Mouse (Mus musculus) frontal cortex, adult 2 months (tissue): ENCODE measurements at regions not wholly inside any gene's neighbourhood (a gene's known extent, or its start where the extent isn't known, plus 50 kb on each side); places are given as distances from the start of the nearest gene placed in this dataset.

ENCODE experiments used
- DNase-seq, 2 experiments: peaks; one replicate each; pipeline ENCODE4 v3.0.0; 2022; ENCODE audit warnings: low spot score in 1 of 2; ENCODE audit errors: extremely low spot score in 1 of 2

DNA sequence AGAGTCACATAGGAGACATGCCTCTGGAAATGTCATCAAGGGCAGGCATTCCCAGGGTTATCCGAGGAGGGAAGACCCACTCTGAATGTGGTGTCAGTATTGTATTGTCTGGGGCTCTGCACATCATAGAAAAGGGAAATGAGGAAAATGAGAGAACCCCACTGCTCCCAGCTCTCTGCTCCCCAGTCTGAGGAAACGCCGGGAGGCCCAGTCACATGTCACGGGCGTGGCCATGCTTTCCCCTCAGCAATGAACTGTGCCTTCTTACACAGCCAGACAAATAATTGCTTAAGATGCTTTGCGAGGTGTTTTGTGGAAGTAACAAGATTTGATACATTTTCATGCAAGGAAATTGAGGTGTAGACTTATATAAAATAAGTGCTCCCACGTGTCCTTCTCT lies 366.1 kb downstream of the Cbln4 start:
- no peak for DNase-seq

DNA sequence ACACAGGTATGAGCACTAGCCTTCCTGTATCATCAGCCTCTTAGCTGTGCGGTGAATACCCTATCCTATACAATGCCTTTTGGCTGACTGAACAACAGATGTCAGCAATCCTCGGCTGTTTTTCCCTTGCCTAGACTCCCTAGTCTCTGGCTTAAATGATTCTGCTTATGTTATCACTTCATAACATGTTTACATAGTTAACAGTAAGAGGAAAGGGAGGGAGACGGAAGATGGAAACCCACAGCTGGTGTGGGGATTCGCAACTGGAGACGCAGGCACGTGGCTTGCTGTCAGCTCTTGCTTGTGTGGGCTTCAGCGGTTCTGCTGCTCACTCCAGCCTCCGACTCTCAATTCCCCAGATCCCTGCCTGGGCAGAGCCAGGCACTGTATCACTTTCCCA lies 367.2 kb downstream of the Cbln4 start:
- DNase-seq = peak in 1 of 2 experiments; percentile 9

DNA sequence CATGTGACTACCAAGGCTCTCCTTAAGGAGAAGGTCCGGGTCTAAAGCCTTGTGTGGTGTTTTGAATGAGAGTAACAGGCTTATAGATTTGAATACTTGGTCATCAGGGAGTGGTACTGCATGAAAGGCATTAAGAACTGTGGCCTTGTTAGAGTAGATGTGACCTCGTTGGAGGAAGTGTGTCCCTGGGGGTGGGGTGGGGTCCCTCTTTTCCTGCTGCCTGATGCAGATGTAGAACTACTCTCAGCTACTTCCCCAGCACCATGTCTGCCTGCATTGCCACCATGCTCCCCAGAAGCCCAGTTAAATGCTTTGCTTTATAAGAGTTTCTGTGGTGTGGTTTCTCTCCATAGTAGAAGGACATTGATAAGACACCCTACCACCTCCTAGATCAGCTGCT lies 367.9 kb downstream of the Cbln4 start:
- DNase-seq = no peak

DNA sequence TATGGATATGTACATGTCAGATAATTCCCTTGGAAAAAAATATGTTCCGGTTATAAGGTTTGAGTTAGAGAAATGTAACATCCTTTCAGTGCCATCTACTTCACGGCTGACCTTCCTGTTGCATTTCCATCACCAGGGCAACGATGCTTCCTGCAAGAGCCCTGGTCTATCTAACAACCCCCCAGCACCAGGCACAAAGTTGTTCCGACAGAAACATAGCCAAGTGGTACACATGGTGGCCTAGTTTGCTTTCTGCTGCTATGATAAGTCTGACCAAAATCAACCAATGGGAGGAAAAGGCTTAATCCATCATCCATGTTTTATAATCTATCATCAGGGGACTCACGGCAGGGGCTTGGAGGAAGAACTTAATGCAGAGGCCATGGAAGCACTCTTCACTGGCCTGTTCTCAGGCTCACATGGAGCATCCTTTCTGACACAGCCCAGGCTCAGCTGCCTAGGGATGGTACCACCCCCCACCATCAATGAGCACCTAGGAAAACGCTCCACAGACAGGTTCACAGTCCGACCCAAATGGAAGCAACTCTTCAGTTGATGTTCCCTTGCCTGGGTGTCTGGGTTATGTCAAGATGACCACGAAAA lies 372.2 kb downstream of the Cbln4 start:
- no peak for DNase-seq

DNA sequence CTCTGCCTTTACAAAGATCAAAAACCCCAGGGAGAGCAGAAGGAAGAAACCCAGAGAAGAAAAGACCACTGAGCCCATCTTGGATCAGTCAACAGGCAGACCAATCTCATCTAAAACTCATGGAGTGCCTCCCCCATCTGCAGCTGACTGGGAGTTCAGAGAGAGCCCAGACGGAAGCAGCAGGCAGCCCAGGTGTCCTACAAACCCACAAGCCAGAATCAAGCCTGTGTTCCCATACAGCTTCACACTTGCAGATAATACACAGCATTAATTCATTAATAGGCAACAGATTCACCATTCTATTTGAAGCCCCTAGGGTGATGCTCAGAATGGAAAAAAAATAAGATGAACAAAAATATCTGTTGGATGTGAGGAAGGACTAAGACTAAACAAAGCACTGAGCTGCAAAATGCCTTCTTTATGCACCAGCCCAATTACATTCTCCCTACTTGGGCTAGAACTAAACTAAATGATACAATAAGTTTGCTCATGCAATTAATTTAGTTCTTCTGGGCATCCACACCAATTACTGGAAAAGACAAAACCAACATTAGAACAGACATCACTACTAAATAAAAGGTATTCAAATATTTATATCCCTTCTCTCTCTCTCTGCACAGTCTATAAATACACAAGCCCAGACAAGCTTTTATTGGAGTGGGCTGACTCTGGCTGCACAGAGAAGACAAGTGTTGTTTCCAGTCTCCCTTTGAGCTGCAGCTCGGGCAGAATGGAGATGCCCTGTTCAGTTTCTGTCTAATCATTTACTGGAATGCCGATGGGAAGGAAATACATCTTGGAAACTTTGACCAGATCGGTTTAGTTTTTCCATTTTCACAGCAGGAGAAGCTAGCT lies 374.2 kb downstream of the Cbln4 start:
- no peak for DNase-seq

DNA sequence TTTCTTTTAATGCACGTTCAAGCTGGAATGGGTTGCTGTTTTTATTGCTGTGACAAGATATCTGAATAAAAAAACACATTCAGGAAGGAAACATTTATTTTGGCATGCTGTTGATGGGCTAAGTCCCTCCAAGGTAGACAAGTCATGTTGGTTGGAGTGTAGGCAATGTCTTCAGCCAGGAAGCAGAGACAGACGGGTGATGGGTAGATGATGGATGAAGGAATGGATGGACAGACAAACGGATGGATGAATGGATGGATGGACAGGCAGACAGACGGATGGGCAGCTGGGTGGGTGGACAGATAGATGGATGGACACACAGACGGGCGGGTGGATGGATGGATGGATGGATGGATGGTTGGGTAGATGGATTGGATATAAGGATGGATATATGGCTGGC lies 380.7 kb downstream of the Cbln4 start:
- DNase-seq = no peak

DNA sequence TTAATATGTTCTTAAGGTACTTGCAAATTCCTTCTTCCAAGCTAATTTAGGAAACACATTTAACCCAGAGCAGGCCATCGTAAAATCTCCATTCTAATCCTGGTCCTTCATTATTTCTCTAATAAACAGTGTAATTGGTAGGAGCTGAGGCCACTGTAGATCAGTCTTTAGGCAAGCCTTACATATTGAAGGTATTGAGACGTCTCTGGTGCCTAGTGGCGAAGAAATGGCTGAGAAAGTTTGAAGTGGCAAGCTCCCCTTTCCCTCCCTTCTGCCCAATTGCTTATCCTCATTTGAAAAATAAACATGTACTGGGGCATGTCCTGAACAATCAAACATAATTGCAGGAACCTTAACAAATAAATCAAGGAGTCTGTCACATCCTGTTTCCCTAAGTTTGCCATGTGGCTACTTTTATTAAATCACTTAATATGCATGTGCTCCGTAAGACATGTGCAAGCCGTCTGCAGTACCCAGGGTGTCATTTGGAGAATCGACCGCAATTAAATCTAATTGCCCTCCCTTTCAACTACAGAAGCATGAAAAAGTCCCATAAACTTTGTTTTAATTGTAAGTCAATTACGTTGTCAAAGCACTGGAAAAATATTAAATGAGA lies 381.3 kb downstream of the Cbln4 start:
- no peak for DNase-seq

DNA sequence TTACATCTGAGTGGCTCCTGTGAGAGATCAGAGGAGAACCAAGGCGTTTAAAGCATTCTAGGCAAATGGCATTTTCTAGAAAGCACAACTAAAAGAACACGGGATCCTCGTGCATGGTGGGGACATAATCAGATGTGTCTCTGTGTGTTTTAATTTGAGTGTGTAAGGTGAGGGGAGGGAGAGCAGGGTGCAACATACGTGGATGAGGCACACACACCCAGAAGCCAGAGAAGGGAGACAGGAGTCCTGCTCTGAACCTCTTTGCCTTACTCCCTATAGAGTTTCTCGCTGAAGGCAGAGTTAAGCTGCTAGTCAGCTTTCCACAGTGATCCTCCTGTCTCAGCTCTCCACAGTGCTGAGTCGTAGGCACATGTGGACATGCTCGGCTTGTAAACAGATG lies 386.1 kb downstream of the Cbln4 start:
- no peak for DNase-seq

DNA sequence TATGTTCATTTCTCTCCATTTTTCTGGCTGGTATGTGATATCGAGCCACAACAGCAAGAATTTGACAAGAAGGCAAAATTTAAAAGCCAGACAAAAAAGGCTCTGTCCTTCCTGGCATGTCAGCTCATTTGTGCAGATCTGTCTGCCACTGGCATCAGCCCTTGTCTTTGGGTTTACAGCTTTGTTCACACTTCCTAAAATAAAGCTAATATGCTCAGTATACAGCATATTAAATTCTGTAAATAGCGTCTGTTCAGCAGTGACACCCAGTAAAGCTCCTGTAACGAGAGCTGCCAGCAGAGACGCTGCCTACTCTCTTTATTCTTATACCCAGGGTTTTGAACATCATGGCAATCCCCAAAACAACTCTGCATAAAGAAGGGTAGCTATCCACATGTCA lies 401.5 kb downstream of the Cbln4 start:
- peak in 1 of 2 experiments; percentile 9 for DNase-seq

DNA sequence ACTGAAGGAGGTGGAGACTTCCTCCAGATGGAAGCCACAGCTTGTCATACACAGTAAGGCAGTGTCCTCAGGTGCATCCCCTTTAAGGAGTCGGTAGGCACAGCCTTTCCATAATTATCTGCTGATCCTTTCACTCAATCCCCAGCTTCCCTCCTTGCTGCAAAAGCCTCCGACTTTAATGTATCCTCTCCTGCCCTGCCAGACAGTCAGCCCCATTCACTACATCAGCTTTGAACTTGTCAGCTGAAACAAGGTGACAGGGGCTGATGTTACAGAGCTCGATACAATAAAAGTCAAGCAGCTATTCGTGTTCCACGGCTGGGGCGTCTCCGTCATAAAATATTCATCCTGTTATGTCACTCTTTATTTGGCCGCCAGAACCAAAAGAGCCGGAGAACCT lies 402.8 kb downstream of the Cbln4 start:
- DNase-seq = no peak

DNA sequence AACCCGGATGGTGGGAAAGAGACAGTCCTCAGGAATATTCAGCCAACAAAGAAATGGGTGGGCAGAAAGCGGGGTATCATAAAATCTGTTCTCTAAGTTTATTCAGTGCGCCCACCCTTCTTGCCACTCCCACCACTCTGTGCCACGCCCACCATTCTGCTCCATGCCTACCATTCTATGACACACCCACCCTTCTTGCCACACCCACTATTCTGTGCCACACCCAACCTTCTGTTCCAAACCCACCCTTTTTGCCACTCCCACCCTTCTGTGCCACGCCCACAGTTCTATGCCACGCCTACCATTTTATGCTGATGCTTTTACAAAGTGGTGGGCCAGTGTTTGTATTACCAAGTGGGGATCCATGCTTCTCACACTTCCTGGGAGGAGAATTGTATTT lies 404.3 kb downstream of the Cbln4 start:
- no peak for DNase-seq

DNA sequence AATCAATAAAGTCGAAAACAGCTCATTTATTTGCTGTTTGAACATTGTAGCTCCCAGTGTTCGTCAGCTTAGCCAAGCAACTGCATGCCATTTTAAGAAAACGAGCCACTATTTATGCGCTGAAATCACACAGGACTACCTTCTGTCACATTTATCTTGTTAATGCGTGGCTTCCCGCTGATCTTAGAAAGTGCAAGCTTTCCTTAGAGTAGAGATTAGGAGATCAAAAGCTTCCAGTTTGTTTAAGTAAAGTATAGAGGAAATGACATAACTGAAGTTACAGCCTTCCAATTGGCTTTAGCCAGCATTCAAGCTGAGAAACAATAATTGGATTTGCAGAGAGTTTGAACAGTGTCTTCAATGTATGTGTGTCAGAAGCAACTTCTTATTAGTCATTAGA lies 406.4 kb downstream of the Cbln4 start:
- DNase-seq = no peak

DNA sequence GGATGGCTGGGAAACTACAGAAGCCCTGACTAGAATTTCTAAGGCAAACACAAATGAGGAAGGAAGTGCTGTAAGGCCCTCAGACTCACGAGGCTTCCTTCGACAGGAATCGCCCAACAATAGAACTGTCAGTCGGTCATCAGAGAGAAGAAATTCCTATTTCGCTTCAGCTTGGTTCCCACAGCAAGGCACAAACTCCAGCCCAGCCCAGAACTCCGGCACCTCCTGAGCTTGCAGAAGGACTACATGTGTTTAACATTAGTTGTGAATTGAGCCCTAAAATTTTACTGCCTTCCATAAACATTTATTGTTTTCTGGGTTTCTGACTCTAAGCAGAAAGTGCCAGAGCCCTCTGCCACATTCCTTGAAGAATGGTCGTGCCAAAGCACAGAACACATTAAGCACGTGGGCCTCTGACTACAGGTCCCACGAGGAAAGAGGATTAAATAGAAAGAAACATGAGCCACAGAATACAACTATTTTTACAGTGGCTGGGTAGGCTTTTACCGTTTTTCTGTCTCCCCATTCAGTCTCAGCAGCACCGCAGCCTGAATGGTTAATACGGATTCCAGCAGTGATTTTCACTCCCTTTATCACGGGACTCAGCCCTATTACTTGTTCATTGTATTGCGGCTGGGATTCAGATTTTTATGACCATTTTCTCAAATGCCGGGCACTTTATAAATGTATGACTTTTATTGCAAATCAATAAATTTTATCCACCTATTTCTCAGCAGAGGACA lies 409.7 kb downstream of the Cbln4 start:
- no peak for DNase-seq

DNA sequence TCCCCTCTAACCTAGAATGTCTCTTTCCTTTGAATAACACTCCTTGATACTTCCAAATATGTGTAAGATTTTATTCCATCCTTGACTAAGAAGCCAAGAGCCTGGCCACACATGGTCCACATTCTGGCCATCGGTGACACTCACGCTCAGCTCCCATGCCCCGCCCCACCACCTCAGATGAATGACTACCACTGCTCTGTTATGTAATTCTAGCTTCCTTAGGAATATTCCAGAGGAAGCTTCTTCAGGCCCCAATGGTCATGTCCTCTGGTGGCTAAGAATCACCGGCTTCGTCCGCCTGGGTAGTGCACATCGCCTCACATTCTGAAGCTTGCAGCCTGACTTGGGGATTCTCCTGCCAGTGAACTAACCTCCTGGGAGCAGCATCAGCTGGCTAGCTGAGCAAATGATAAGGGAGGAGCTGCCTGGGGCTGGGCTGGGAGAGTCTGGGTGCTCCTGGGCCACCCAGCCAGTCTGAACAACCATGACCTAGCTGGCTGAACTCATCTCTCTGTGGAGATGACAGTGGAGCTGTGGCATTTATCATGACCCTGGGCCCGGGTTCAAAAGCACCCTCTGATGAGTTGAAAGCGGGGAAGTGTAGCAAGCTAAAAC lies 413.1 kb downstream of the Cbln4 start:
- no peak for DNase-seq

DNA sequence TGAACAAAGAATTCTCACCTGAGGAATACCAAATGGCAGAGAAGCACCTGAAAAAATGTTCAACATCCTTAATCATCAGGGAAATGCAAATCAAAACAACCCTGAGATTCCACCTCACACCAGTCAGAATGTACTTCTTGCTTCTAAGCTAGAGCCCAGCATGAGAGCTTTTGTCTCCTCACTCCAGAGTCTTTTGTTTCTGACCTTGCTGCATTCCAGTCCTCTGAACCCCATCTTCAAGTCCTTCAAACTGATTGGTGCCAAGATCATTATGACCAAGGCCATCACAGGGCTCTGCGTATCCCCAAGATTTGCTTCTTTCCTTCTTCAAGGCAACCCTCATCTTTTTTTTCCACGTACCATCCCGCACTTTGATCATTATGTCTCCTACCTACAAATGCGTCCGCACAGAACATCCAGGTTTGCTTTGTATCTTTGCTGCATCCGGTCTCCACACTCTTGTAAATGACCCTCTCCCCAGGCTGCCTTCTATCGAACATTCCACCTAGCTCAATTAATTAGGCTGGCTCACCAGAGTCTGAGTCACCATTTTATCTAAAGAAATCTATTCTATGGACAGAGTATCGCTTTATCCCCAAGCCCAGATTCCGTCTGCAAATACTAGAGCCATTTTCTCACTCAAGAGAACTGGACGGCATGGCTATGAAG lies 414.9 kb downstream of the Cbln4 start:
- DNase-seq = no peak

DNA sequence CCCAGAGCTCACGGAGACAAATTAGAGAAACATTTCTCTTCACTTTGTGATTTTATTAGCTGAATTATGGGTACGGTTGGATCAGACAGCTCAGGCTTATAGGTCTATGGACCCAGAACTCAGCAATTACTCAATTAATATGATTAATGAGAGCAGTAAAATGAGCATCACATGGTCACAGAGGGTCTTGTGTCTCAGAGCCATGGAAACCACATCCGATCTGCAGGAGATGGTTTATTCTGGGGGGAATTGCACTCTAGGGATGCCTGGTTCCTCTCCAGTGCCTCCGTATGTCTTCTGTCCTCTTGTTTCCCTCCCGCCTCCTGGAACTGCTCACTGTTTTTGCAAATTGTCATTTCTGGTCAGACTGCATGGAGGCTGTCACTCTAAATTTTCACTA lies 422.6 kb downstream of the Cbln4 start:
- DNase-seq = no peak

DNA sequence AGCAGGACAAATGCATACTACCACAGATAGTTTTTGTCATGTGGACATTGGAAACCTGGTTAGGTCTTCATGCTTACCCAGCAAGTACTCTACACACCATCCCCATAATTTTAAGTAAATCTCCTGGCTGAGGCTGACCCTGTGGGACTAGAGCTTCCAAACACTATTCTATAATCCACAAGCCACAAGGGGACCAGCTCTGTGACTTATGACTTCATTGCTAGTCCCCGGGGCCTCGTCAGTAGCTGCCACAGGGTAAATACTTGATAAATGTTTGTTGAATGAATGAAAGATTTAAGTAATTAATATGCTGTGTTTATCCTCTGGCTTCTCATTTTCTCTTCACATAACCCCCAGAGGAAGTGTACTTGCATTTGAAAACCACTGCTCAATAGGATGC lies 423.0 kb downstream of the Cbln4 start:
- DNase-seq = no peak

DNA sequence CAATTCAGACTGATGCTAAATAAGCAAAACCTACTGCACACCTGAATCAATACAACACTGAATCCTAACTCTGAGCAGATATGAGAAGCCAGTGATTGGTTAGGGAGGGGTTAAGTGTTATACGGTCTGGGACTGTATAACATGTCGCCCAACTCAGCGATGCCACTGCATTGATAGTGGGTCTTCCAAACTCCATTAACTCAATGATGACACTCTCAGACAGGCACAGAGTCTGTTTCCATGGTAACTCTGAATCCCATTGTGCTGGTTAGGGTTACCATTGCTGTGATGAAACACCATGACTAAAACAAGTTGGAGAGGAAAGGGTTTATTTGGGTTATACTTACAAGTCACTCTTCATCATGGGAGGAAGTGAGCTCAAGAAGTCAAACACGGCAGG lies 424.5 kb downstream of the Cbln4 start:
- no peak for DNase-seq

DNA sequence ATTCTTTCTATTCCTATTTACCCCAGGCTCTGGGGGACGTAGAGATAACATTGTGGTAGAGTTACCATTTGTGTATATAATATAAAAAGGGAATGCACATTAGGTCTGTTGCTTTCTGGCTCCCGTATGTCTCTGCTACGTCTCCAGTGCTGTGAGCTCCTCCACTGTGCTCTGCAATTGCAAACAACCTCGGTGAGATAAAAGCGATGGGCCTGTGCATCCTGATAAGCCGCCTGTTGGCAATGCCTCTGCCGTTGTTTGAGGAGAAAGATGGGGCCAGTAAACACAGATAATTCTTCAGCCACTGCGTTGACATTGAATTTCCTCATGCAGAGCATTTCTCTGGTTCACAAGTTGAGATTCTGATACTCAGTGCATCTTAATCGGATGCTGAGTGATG lies 424.9 kb downstream of the Cbln4 start:
- DNase-seq = no peak

DNA sequence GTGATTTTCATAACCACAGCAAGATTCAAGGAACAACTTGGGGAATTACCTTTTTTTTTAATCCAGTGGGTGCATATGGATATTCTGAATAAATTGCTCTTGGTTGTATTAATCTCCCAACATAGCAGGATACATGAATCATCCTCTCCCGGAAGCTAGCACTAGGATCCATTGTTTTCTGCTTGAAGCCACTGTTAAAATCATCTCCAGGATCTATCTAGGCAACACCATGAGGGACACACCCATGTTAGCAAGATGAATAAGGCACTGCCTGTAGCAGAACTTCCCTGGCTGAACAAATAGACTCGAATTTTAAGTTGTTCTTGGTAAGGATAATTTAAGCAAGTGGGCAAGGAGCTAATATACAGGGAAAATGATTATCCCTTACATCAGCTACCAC lies 427.8 kb downstream of the Cbln4 start:
- no peak for DNase-seq
